Mouse (Mus musculus) liver, embryonic 18 days (tissue): ENCODE data around the gene Cyp4a12b. TPM values are rescaled to one million over a fixed set of nuclear protein-coding genes. Genes with fewer than 3 reads are reported as not detected.

Source experiments
- polyA plus RNA-seq: library from polyadenylated mRNA; depleted of rRNA; stranded (reverse); fragments of >200 nt; gene quantifications from 2 replicates; pipeline ENCODE4 v1.2.3, GENCODE M21; 2012; rRNA removed

Gene Cyp4a12b
- polyA plus RNA-seq = 3.7 and 8.0 TPM in 2 replicates

DNA sequence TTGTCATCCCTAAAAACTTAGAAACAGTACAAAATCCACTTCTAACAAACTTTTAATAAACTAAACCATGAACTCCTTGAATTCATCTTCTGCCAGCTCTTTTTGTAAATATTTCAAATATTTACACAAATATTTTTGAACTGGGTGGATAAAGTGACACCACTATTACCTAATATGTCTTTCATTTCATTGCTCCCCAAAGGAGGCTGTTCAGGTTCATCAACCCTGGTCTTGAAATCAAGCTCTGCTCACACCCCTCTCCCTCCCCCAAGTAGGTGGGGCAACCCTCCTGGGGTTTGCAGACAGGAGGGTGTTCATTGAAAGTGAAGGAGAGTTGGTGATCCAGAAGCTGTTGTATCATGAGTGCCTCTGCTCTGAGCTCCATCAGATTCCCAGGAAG lies at the start of gene Cyp4a12b:
Gene Cyp4a12b, plus strand, starts transcription at position 301 of the 400 bp plus-strand sequence.

DNA sequence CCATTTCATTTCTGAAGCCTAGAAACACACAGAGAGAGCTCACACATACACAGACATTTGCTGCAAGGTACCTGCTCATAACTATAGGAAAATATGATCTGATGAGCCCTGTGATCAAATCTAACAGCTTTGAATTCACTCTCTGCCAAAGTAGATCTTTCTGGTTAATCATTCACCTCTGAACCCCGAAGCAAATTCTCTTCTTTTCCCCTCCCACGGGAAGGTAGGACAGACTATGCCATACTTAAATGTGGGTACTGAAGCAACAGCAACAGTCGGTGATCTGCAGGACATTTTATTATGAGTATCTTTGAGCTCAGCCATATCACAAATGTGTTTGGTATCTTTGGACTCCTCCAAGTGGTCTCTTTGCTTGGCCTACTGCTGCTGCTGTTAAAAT lies 40.9 kb downstream of the Cyp4a12b start, which contains the start of gene Cyp4a30b:
Gene Cyp4a30b, plus strand, starts transcription at position 301 of the 400 bp plus-strand sequence.

Other genes starting within 250 kb of the Cyp4a12b start
- not detected in 2 replicates for gene Cyp4a29, start 169.5 kb upstream of the Cyp4a12b start, polyA plus RNA-seq
- gene Cyp4a12a, start 112.6 kb upstream of the Cyp4a12b start, polyA plus RNA-seq = 19.0 and 50.7 TPM in 2 replicates
- gene Cyp4a30b, start 41.0 kb downstream of the Cyp4a12b start, polyA plus RNA-seq = not detected in 2 replicates
- 174 and 262 TPM in 2 replicates for gene Cyp4a14, start 84.5 kb downstream of the Cyp4a12b start, polyA plus RNA-seq
- gene Cyp4a10, start 106.6 kb downstream of the Cyp4a12b start, polyA plus RNA-seq = 107 and 153 TPM in 2 replicates
- 35.9 and 45.8 TPM in 2 replicates for gene Cyp4a31, start 152.0 kb downstream of the Cyp4a12b start, polyA plus RNA-seq
- gene Cyp4a32, start 189.3 kb downstream of the Cyp4a12b start, polyA plus RNA-seq = 6.9 and 7.2 TPM in 2 replicates
- 8.3 and 8.7 TPM in 2 replicates for gene Cyp4b1, start 236.1 kb downstream of the Cyp4a12b start, polyA plus RNA-seq